Mouse (Mus musculus): Measurements from ENCODE around the gene Vamp8. TPM values are rescaled to one million over a fixed set of nuclear protein-coding genes. Genes with fewer than 3 reads are reported as not detected.

The Vamp8 gene
- total RNA-seq, 2 experiments from 2014 or later = 11.5 to 12.5 TPM

- TF ChIP-seq CTCF (conservative IDR thresholded peaks at IDR 0.05) = no peak
- DNase-seq (ENCODE audit: low spot score in 2 of 2) = no peak
- Histone ChIP-seq H3K4me3 (peak overlapping the region; percentile 63), H3K27ac (peak overlapping the region; percentile 86)
Measured at GRCm38 (mm10) chr6:72390795-72391521, 455 bp upstream of the Vamp8 start.

GRCm38 (mm10) chr6:72389471-72389940 is 997 bp downstream of the Vamp8 start:
- H3K27ac ChIP-seq = peak overlapping the region; percentile 86
- no peak for DNase-seq (ENCODE audit: low spot score in 2 of 2)
- no peak for TF ChIP-seq CTCF (conservative IDR thresholded peaks at IDR 0.05)
- H3K4me3 ChIP-seq = peak overlapping the region; percentile 63

GRCm38 (mm10) chr6:72388791-72389329 is 1.6 kb downstream of the Vamp8 start:
- no peak for TF ChIP-seq CTCF (conservative IDR thresholded peaks at IDR 0.05)
- Histone ChIP-seq H3K27ac (no peak overlapping the region), H3K4me3 (no peak overlapping the region)
- DNase-seq (ENCODE audit: low spot score in 2 of 2) = no peak

DNA sequence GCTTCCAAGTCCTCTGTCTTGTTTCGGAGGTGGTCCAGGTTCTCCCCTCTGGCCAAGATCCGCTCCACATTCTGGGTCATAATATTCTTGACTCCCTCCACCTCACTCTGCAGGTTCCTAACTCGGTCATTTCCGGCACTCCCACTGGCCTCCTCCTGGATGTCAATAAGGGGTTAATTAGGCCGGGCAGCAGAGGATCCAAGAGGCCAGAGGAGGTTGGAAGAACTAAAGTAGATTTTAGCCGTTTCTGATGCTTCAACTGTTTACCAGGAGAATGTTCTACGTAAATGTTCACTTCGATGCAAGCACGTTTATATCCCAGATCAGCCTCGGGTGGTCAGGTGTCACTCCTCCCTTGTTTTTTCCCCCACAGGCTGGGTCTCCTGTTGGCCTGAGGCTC is 2.2 kb downstream of the Vamp8 start:
- TF ChIP-seq CTCF (conservative IDR thresholded peaks at IDR 0.05) = no peak
- H3K4me3 ChIP-seq = no peak overlapping the region
- no peak for DNase-seq (ENCODE audit: low spot score in 2 of 2)
- H3K27ac ChIP-seq = no peak overlapping the region

DNA sequence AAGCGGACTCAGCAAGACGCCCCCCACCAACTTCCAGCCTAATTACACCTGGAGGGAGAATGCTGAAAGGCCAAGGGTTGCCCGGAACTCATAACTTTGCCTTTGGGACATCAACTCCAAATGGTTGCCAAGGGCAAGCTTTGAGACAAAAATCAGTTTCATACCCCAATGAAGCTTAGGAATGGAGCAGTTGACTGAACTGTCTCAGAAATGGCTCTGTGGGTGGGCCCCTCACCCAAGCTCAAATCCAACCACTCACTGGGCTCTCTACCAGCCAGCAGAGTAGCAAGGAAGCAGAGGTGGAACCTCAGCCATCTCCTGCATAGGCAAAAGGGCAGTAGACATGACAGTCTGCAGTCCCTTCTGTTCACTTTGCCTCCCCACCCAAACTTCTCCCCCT is 2.7 kb downstream of the Vamp8 start:
- no peak for TF ChIP-seq CTCF (conservative IDR thresholded peaks at IDR 0.05)
- Histone ChIP-seq H3K4me3 (no peak overlapping the region), H3K27ac (no peak overlapping the region)
- DNase-seq (ENCODE audit: low spot score in 2 of 2) = no peak

GRCm38 (mm10) chr6:72386561-72386960 is 3.9 kb downstream of the Vamp8 start:
- no peak for DNase-seq (ENCODE audit: low spot score in 2 of 2)
- TF ChIP-seq CTCF (conservative IDR thresholded peaks at IDR 0.05) = no peak
- Histone ChIP-seq H3K27ac (no peak overlapping the region), H3K4me3 (no peak overlapping the region)

- no peak for DNase-seq (ENCODE audit: low spot score in 2 of 2)
- no peak for TF ChIP-seq CTCF (conservative IDR thresholded peaks at IDR 0.05)
- Histone ChIP-seq H3K27ac (no peak overlapping the region), H3K4me3 (no peak overlapping the region)
Measured at GRCm38 (mm10) chr6:72385258-72385657, 5.2 kb downstream of the Vamp8 start.

GRCm38 (mm10) chr6:72383952-72384351 is 6.6 kb downstream of the Vamp8 start:
- no peak overlapping the region for H3K27ac ChIP-seq
- no peak overlapping the region for H3K4me3 ChIP-seq
- no peak for DNase-seq (ENCODE audit: low spot score in 2 of 2)
- no peak for TF ChIP-seq CTCF (conservative IDR thresholded peaks at IDR 0.05)

DNA sequence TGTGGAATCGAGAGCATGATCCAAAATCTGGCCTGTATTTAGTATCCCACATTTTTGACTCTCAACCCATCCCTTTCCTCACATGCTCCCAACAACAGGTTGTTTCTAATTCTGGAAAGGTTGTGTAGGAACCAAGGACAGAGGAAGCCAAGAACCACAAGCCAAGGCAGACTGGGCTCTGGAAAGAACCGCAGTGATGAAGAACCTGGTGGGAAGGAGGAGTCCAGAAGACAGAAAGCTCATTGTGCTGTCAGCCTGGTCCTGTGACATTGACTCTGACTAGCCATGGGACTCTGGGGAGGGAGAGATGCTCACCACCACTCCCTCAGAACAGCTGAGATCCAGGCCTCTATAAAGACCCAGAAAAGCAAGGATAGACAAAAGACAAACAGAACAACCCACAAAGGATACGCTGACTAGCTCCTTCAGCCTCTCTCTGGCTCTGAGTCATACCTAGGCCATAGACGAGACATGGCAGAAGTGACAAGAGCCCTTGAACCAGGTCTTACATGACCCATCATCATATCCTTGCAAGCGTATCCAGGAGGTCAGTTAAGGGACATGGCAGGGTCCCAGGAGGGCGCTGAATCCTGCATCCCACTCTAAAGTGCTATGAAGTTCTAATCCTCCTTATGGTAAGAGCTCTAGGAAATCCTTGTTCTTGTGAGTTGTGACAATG is 7.2 kb downstream of the Vamp8 start:
- TF ChIP-seq CTCF (conservative IDR thresholded peaks at IDR 0.05) = no peak

GRCm38 (mm10) chr6:72382494-72382893 is 8.0 kb downstream of the Vamp8 start:
- TF ChIP-seq CTCF (conservative IDR thresholded peaks at IDR 0.05) = no peak
- DNase-seq (ENCODE audit: low spot score in 2 of 2) = no peak
- Histone ChIP-seq H3K27ac (no peak overlapping the region), H3K4me3 (no peak overlapping the region)

More for the DNA sequence above, 7.2 kb downstream of the Vamp8 start:
- no peak overlapping the region for H3K27ac ChIP-seq
- DNase-seq (ENCODE audit: low spot score in 2 of 2) = no peak
- no peak overlapping the region for H3K4me3 ChIP-seq

- DNase-seq (ENCODE audit: low spot score in 2 of 2) = no peak
- Histone ChIP-seq H3K4me3 (peak within 1 kb of the TSS; percentile 59), H3K27ac (peak within 1 kb of the TSS; percentile 63; the same call in 1 of the 2 replicates)
- peak; percentile 68 for TF ChIP-seq CTCF (conservative IDR thresholded peaks at IDR 0.05)
Measured at GRCm38 (mm10) chr6:72380131-72380770, 10.3 kb downstream of the Vamp8 start, which contains the start of gene Vamp5. Gene Vamp5 (minus strand): TSS chr6:72380468.

DNA sequence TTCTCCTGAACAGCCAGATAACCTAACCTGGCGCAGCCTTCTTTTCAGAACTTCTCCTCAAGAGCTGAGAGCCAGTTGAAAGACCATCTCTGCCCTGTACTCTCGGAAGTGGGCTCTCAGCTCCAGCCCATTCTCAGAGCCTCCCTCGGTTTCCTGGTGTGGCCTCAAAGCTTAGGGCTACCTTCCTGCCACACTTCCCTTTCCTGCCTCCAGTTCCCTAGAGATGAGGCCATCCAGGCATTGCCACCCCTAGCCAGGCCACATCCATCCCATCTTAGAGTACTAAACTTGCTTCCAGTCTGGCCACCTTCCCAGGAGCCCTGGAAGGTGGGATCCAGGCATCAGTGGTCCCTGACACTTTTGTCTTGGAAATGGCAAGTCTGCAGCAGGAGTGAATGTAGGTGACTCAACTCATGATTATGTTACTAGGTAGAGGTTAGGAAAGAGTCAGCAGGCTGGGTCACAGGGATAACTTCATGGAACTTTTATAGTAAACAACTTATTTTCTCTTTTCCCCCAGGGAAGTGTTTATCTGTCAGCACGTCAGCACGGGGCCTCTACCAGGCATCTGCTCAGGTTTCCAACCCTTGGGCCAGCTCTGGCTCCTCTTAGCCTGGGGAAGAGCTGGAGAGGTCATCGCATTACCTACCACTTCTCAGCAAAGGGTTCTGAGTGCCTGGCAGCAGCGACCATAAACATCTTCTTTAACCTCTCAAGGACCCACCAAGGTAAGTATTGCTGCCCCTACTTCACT is 10.9 kb downstream of the Vamp8 start:
- Histone ChIP-seq H3K27ac (peak overlapping the region; percentile 63; the same call in 1 of the 2 replicates), H3K4me3 (peak overlapping the region; percentile 59)
- DNase-seq (ENCODE audit: low spot score in 2 of 2) = no peak
- no peak for TF ChIP-seq CTCF (conservative IDR thresholded peaks at IDR 0.05)
